Mouse (Mus musculus) adrenal gland, postnatal 10 days (tissue): ENCODE measurements around the gene Lcp2. TPM values are rescaled to one million over a fixed set of nuclear protein-coding genes. Genes with fewer than 3 reads are reported as not detected.

ENCODE experiments used
- DNase-seq: peaks from one replicate; pipeline ENCODE4 v3.0.0; 2021; ENCODE audit warnings: mixed read lengths
- long read RNA-seq, 2 experiments: library from polyadenylated mRNA; stranded (forward); transcript quantifications; one replicate each; pipeline ENCODE4 v2.0.0; 2021
- total RNA-seq, 2 experiments: library from RNA; stranded (reverse); gene quantifications; 2 replicates each; pipeline ENCODE4 v1.2.3; 2021

Gene Lcp2
- total RNA-seq: 1 to 10 TPM; 5.0 to 5.5 TPM
- long read RNA-seq, experiment 1, partial matches to known transcripts: 0 of 1 reads
- long read RNA-seq, experiment 1, other reads (novel, unspliced or antisense): 1 of 1 reads
- long read RNA-seq, experiment 2: 0 reads

DNA sequence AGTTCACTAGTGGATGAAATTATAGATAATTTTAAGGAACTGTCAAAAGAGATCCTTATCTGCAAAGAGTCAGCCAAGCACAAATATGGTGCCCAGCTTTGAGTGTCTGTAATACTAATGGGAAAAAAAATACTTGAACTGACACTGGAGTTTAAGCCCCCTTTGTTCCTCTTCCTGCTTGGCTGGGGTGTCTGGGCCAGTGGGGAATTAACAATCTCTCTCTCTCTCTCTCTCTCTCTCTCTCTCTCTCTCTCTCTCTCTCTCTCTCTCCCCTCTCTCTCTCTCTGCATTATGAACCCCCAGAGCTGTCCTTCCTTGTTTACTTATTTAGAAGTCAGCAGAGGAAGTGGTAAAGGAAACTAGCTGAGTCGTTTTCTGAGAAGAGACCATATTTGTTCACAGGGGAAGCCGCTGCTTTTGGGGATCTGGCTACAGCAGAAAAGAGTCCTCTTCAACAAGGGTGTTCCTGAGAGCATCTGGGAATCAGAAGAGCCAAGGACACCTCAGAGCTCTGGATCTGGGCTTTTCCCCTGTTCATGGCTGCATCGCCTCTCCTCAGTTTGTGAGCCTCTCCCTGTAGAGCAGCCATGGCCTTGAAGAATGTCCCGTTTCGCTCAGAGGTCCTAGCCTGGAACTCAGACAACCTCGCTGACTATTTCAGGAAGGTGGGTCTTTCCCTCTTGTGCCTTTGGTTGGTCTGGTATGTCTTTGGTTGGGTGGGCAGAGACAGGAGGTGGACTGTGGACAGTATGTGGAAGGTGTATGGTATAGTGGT, at the start of gene Lcp2:
TSS of gene Lcp2 (plus strand) at position 154 of the 775 bp plus-strand sequence.
- DNase-seq: no peak

- DNase-seq: no peak
Observed at GRCm38 (mm10) chr11:33998244-33998643, 48.5 kb upstream of the Lcp2 start.

GRCm38 (mm10) chr11:34000416-34000815, 46.3 kb upstream of the Lcp2 start:
- DNase-seq: no peak

DNA sequence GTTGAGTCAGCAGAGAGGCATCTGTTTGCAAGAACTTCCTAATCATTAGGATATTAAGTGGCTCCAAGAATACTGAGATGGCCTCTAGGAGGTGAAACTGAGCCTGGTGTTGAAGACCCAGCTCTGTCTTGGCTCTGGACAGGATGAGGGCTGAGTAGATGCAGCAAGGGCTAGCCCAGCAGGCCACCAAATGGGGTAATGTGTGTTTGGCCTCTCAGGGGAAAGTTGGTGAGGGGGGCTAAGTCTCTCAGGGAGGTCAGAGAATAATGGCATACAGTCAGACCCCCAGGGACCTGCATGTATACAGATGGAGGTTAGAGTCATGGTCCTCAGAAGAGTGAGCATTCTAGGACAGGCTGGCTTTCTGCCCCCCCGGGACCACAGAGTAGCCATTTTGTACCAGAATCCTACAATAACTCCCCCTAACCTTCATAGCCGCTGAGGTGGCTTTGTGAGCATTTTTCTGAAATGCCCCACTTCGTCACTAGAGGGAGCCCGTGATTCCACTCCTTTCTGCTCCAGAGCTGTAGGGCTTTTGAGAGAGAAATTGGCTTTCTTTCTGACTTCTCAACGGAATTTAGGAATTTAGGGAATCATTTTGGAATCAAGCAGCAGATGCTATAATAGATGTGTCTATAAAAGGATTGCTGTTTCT, 44.7 kb upstream of the Lcp2 start:
- DNase-seq: peak; percentile 69

DNA sequence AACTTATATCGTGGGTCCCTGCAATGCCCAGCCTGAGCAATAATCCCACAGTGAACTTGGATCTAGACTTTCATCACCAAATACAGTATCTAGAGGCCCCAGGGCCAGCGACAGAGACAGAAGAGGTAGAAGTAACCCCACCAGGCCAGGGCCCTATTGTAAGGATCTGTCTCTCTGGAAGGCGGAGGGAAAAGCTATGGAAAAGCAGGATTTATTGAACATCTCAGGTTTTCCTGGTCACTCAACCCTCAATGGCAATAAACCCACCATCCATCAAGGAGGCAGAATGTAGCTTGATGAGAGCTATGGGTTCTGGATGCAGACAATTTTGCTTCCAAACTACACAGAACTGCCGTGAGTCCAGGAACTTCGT, 44.1 kb upstream of the Lcp2 start:
- DNase-seq: no peak

- DNase-seq: no peak
Observed at GRCm38 (mm10) chr11:34007616-34008015, 39.1 kb upstream of the Lcp2 start.

DNA sequence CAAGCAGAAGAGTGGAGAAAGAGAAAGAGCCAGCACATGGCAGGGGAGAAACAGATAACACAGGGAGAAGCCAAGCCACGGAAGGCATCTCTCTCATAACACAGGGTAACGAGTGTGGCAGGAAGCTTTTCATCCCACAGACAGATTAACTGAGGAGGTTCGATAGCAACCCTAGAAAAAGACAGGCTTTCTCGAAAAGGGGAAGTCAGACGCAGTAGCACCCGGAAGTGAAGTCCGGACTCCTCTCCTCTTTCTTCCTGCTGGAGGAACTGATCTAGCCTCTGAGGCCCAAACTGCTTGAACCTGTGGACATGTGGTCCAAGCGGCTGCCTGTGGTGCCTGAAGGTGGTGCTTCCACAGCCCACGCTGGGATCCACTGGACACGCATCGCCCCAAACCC, 38.5 kb upstream of the Lcp2 start:
- no peak for DNase-seq

DNA sequence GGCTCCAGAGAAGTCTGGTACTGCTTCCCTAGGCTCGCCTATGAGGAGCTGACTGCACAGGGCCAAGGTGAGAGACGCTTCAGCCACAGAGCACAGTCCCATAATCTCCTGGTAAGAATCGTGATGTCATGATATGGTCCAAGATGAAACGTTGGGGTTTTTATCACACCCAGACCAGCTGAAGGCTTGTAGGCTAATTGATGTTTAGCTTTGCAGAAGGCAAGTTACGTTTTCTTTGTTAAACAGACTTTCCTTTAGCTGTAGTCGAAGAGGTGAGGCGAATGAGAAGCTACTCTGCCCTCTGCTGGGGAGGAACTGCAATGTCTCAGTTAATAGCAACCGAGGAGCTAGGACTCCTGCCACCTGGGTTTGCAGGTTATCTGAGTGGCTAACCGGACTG, 38.0 kb upstream of the Lcp2 start:
- DNase-seq: peak; percentile 62

- no peak for DNase-seq
Observed at GRCm38 (mm10) chr11:34009316-34010087, 37.2 kb upstream of the Lcp2 start.

DNA sequence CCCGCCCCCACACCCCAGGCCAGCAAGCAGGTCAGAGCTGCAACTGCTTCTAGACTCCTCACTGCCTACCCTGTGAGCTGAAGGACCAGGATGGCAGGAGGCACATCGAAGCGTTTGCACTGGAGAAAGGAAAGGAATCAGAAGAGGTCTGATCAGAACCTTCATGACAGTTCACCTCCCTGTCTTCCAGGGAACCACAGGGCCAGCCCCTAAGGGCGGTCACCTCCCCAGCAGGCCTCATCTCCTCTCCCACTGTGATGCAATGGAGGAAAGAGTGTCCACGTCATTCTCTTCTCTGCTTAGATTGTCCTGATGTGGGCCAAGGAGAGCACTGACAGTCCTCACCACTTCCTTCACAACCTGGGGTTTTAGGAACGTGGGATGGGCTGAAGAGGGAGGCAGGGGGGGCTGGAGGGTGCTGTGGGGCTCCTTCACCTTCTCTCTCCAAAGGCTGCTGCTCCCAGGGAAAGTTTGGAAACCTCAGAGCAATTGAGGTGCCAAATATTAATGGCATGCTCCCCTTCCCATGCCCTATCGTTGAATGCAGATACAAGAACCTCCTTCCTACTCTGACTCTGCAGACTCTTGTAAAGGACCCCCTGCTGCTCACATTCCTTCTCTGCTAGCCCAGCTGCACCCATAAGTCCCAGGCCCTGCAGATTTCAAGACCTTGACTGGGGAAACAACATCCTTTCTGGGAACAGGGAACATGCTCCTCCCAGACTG, 36.4 kb upstream of the Lcp2 start:
- DNase-seq: no peak

DNA sequence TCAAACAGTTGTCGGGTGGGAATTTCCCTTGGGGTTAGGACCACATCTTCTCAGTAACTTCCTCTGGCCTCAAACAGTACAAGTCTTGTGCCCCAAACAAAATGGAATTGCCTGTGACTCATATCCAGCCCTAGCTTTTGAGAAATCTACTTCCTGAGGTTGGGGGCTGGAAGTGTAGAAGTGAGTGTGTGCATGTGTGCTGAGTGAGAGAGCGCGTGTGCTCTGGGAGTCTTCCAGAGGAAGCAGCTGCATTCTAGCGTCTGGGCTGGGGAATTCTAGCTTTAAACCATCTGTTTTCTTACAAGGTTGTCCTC, 35.9 kb upstream of the Lcp2 start:
- DNase-seq: peak; percentile 10

DNA sequence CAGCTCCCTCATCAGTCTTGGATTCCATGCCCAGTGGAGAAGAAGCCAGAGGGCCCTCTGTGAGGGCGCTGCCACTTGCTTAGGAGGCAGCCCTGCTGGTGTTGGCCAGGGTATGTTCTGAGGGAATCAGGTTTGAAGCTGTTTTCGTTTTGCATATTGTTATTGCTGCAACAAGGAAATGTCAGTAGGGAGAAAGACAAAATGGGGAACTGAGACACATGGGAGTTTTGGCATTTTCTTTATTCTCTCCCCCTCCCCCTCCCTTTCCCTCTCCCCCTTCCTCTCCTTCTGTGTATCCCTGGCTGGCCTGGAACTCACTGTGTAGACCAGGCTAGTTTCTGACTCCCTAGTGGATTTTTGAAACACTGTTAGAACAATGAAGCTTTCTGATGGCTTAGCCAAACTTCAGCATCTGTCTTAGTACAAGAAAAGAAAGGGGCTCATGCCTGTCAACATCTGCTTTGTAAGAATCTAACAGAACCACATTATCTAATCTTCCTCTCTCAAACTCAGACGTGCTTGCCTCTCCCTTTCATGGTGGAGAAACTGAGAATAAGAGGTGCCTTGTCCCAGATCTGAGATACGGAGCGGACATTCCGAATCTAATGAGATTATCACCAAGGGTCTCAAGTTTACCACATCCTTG, 34.6 kb upstream of the Lcp2 start:
- no peak for DNase-seq

DNA sequence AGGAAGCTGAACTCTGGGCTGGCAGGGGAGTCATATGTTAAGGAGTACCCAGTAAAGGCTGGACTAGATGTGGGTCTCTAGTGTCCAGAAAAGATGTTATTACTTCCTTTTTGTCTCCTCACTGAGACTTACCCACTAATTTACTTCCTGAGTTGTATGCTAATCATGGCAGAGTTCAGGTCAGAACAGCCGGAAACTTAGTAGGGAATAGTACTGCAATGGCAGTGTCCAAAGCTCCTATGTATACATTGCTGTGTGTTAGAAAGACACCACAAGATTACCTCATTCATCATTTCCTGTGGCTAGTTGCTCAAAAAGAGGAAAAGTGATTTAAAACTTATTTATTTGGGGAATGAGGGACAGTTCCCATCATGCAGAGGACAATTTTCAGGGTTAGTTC, 21.6 kb upstream of the Lcp2 start:
- no peak for DNase-seq

GRCm38 (mm10) chr11:34029658-34030057, 17.1 kb upstream of the Lcp2 start:
- DNase-seq: no peak

DNA sequence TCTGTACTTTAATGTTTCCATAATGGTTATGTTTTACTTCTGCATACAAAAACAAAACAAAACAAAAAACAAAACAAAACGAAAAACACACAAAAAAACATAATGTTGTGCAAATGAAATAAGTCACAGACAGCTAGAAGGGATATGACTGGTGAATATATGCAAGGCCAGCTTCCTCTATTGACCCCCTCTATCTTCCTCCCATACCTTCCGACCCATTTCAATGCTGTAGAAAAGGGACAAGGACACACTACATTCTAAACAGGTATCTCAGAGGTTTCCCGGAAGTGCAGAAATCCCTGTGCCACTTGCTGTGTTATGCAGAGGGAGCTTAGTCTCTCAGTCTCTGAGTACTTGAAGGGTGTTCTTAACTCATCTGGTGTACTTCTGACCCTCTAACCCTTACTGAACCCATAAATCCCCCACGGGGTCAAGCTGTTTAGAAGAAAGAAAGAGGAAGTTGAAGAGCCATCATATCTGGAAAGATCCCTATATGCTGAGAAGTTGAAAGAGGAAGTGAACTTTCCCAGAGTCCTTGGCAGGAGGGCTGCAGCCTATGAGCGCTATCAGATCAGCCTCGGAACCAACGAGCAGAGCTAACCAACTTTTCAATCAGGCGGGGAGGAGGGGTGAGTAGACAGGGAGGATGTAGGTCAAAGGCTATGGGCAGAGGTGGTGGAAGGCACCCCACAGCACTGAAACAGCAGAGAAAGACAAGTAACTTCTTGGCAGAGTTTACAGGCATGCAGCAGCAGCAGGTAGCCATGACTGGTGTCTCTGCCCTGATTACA, 15.5 kb upstream of the Lcp2 start:
- DNase-seq: peak; percentile 24

DNA sequence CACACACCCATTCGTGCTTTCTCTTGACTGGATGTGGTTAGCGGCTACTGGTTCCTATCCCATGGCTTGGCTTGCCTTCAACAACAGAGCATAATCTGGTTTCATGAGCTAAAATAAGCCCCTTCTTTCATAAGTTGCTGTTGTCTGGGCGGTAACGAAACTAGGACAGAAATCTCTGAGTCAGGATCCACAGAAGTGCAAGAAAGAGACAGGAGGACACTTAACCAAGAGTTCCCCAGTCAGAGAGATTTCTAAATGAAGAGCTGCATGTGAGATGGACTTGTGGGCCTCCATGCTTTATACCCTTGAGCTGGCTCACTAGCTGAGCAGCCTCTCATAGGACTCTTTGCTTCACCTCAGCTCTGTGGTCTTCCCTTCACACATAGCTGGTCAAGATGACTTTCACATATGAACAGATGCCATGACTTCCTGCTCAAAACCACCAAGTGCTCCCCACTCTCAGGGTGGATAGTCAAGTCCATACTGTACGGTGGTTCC, 12.7 kb upstream of the Lcp2 start:
- DNase-seq: no peak

DNA sequence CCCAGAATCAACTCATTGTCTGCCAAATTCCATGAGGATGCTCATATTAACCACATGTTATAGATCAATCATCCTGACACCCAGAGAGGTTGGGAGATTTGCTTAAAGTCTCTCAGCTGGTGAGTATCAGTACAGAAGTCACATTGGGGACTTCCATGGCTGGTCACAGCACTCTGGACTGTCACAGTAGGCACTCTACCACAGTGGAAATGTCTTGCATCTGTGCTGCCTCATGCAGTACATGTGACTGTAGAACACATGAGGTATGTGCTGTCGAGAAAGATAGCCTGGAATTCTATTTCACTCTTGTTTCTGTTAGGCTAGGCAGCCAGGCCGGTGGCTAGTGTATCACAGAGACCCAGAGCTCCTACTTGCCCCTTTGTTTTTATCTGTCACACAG, 11.9 kb upstream of the Lcp2 start:
- DNase-seq: no peak

GRCm38 (mm10) chr11:34035909-34036658, 10.6 kb upstream of the Lcp2 start:
- DNase-seq: no peak

- DNase-seq: no peak
Observed at GRCm38 (mm10) chr11:34040061-34040460, 6.7 kb upstream of the Lcp2 start.

DNA sequence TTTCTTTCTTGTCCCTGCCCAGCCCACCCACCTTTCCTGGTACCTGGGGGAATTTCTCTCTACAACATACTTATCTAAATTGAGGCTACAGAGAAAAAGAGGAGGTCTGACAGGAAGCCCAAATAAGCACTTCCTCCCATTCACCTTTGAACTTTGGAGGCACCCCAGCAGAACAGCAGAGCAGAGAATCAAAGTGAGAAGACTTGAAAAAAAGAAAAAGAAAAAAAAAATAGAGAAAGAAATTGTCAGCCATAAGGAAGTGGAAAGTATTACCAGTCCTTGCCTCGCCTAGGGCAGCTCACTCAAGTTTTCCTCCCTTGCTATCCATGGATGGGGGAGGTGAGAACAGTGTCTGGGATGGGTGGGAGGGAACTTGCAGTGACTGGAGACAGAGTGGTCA, 3.9 kb upstream of the Lcp2 start:
- no peak for DNase-seq
